22 mouse cellular contexts compared by ENCODE assay signal in genomic region chr12:41834646-41835045, GRCm38 (mm10).
"Had no signal": no experiment of that assay in that cellular context is flagged by ENCODE, and none has a peak within 500 bp of the region (broad histone marks: within the 10 kb centered on the region; RNA-seq: fewer than 3 reads in every experiment).

No protein-coding gene starts in this region.

- ATAC-seq: hindbrain, embryonic 16.5 days; hindbrain, postnatal 0 days; inflammation-experienced regulatory T-cells, adult 6 months; intestine, embryonic 15.5 days; intestine, embryonic 16.5 days; intestine, postnatal 0 days had no signal

- DNase-seq: heart, postnatal 10 days; heart, postnatal 14 days; heart, postnatal 36 days; heart, postnatal 4 days; kidney, adult 11 months; kidney, adult 18-20 months; kidney, adult 2 months; kidney, adult 8-10 months; kidney, adult 9 months; kidney, postnatal 10 days; kidney, postnatal 14 days; kidney, postnatal 25 days; kidney, postnatal 36 days; kidney, postnatal 4 days; layer of hippocampus, adult 9-11 months; layer of hippocampus, postnatal 36 days had no signal
